23 mouse cellular contexts compared by ENCODE assay signal in the genomic region with DNA sequence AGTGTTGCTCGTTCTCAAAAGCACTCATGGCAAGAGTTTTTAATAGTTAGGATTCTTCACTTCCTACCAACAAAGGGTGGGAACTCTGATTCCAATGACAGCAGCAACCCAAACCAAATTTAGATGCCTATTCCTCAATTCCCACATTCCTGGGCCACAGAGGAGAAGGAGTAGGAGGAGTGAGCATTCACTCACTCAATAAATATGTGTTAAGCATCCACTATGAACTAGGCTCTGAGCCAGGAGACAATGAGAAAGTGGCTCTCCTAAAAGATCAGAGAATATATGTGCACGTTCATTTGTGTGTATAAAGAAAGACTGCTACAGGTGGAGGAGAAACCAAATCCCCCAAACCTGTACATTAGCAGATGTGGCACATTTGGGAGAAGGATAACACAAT. TPM values are rescaled to one million over a fixed set of nuclear protein-coding genes. Genes with fewer than 3 reads are reported as not detected.
"Had no signal": no experiment of that assay in that cellular context is flagged by ENCODE, and none has a peak within 500 bp of the region (broad histone marks: within the 10 kb centered on the region; RNA-seq: fewer than 3 reads in every experiment).

No protein-coding gene starts in this region.

- H3K9ac ChIP-seq: limb, embryonic 12.5 days; limb, embryonic 15.5 days; liver, embryonic 14.5 days; liver, postnatal 0 days; midbrain, embryonic 13.5 days had no signal

- H3K4me3 ChIP-seq: limb, embryonic 12.5 days; limb, embryonic 15.5 days; megakaryocyte, embryonic 14.5 days; midbrain, embryonic 10.5 days; midbrain, embryonic 13.5 days had no signal

- H3K27ac ChIP-seq: limb, embryonic 12.5 days; limb, embryonic 15.5 days; liver, embryonic 14.5 days; midbrain, embryonic 10.5 days; midbrain, embryonic 13.5 days had no signal

- DNase-seq: kidney, adult 18-20 months; kidney, postnatal 10 days; kidney, postnatal 36 days; left cerebral cortex, postnatal 4 days; liver, postnatal 0 days; thymus, adult 2 months; thymus, postnatal 14 days; thymus, postnatal 4 days had no signal

- H3K4me1 ChIP-seq: limb, embryonic 12.5 days; megakaryocyte, embryonic 14.5 days; midbrain, embryonic 10.5 days; midbrain, embryonic 13.5 days had no signal

- H3K4me2 ChIP-seq: limb, embryonic 12.5 days; limb, embryonic 15.5 days; liver, embryonic 11.5 days; midbrain, embryonic 13.5 days had no signal

- ATAC-seq: inflammation-experienced regulatory T-cells, adult 6 months; intestine, embryonic 16.5 days; liver, postnatal 0 days; midbrain, embryonic 13.5 days; midbrain, embryonic 16.5 days had no signal

- H3K27me3 ChIP-seq: limb, embryonic 12.5 days; limb, embryonic 15.5 days; megakaryocyte, embryonic 14.5 days; midbrain, embryonic 13.5 days had no signal

- H3K36me3 ChIP-seq: limb, embryonic 12.5 days; limb, embryonic 15.5 days; midbrain, embryonic 10.5 days; midbrain, embryonic 13.5 days had no signal

- H3K9me3 ChIP-seq: limb, embryonic 12.5 days; limb, embryonic 15.5 days; megakaryocyte, embryonic 14.5 days; midbrain, embryonic 10.5 days; midbrain, embryonic 13.5 days had no signal

RNA-seq across cellular contexts. Expression of a gene that starts 40.6 kb away (rescaled TPM):
- total RNA-seq: layer of hippocampus, adult 8-10 months; layer of hippocampus, postnatal 14 days; left cerebral cortex, postnatal 4 days; monocyte, adult 5-6 weeks had no signal
- polyA plus RNA-seq: limb, embryonic 12.5 days; liver, postnatal 0 days; midbrain, embryonic 10.5 days; midbrain, embryonic 13.5 days; midbrain, embryonic 16.5 days; neural tube, embryonic 11.5 days; neural tube, embryonic 14.5 days had no signal
